Mouse (Mus musculus) lung, embryonic 16.5 days (tissue): ENCODE measurements at regions not wholly inside any gene's neighbourhood (a gene's known extent, or its start where the extent isn't known, plus 50 kb on each side); places are given as distances from the start of the nearest gene placed in this dataset.
"Not testable (repeated sequence)": the region's sequence is repeated elsewhere in the genome, so short reads cannot be mapped to it uniquely, and the experiment has no call there.

Source experiments
- ATAC-seq: fragments of 200-750 bp; cut with Nextera tagmentation; 2 replicates; pipeline ENCODE4 v1.8.0; 2017; ENCODE audit warnings: low read depth, mild to moderate bottlenecking, moderate library complexity
- H3K27ac ChIP-seq: fragments of 300-500 bp; sonication (generic); 2 replicates; pipeline ENCODE4 v1.5.1; 2014; ENCODE audit warnings: mild to moderate bottlenecking, control low read depth, low read length
- H3K27me3 ChIP-seq: fragments of 300-500 bp; sonication (generic); 2 replicates; pipeline ENCODE4 v1.6.1; 2014; ENCODE audit warnings: low read depth, low read length, mixed read lengths; ENCODE audit not compliant: control insufficient read depth, insufficient read depth
- H3K36me3 ChIP-seq: fragments of 300-500 bp; sonication (generic); 2 replicates; pipeline ENCODE4 v1.6.1; 2014; ENCODE audit warnings: low read length; ENCODE audit not compliant: control insufficient read depth, insufficient read depth
- H3K4me1 ChIP-seq: fragments of 300-500 bp; sonication (generic); replicated peaks from 2 replicates; pipeline ENCODE4 v1.6.1; 2014; ENCODE audit warnings: low read length, mixed read lengths; ENCODE audit not compliant: control insufficient read depth, insufficient read depth
- H3K4me2 ChIP-seq: fragments of 300-500 bp; sonication (generic); 2 replicates; pipeline ENCODE4 v1.6.1; 2014; ENCODE audit warnings: low read depth, low read length, control low read depth
- H3K4me3 ChIP-seq: fragments of 300-500 bp; sonication (generic); 2 replicates; pipeline ENCODE4 v1.5.1; 2014; ENCODE audit warnings: mild to moderate bottlenecking, low read length, control low read depth
- H3K9ac ChIP-seq: fragments of 300-500 bp; sonication (generic); 2 replicates; pipeline ENCODE4 v1.6.1; 2014; ENCODE audit warnings: low read length, control low read depth
- H3K9me3 ChIP-seq: fragments of 300-500 bp; sonication (generic); 2 replicates; pipeline ENCODE4 v1.6.1; 2016; ENCODE audit warnings: low read length; ENCODE audit not compliant: control insufficient read depth
- WGBS: fragments of 180-500 bp; shearing (Covaris S2); extraction: QIAGEN DNeasy Blood & Tissue Kit; methylation state at CpG from one replicate; pipeline ENCODE4 v1.1.7; 2014; 5-methylcytosine and 5-hydroxymethylcytosine counted together

GRCm38 (mm10) chr10:6366182-6366581 lies 392.1 kb upstream of the Oprm1 start:
- Histone ChIP-seq H3K9ac (no peak overlapping the region), H3K9me3 (no peaks in the 10 kb centered on the region), H3K4me1 (no peaks in the 10 kb centered on the region), H3K4me2 (no peak overlapping the region), H3K27me3 (no peaks in the 10 kb centered on the region), H3K27ac (no peak overlapping the region), H3K4me3 (no peak overlapping the region), H3K36me3 (no peaks in the 10 kb centered on the region)
- 60% methylated on average over 4 of the region's 4 CpGs for WGBS
- ATAC-seq = no peak

- Histone ChIP-seq H3K9ac (no peak overlapping the region), H3K4me2 (no peak overlapping the region), H3K36me3 (no peaks in the 10 kb centered on the region), H3K4me1 (no peaks in the 10 kb centered on the region), H3K27ac (no peak overlapping the region), H3K27me3 (no peaks in the 10 kb centered on the region), H3K9me3 (no peaks in the 10 kb centered on the region), H3K4me3 (no peak overlapping the region)
- whole genome bisulfite sequencing = 84% methylated on average over 2 of the region's 2 CpGs
- ATAC-seq = no peak
Observed at GRCm38 (mm10) chr10:6371666-6372065, 386.6 kb upstream of the Oprm1 start.

- not testable (repeated sequence) for H3K27ac ChIP-seq, H3K4me3 ChIP-seq, H3K4me2 ChIP-seq, ATAC-seq, H3K27me3 ChIP-seq, H3K9ac ChIP-seq, H3K9me3 ChIP-seq, H3K4me1 ChIP-seq, H3K36me3 ChIP-seq
- 82% methylated on average over 12 of the region's 12 CpGs for WGBS
Observed at GRCm38 (mm10) chr10:6417336-6418105, 340.8 kb upstream of the Oprm1 start.

GRCm38 (mm10) chr10:6418234-6418633 lies 340.1 kb upstream of the Oprm1 start:
- not testable (repeated sequence) for H3K27me3 ChIP-seq, H3K4me1 ChIP-seq, ATAC-seq, H3K4me3 ChIP-seq, H3K36me3 ChIP-seq, H3K27ac ChIP-seq, H3K9me3 ChIP-seq, H3K4me2 ChIP-seq, H3K9ac ChIP-seq

- H3K4me3 ChIP-seq = no peak overlapping the region
- no peak overlapping the region for H3K9ac ChIP-seq
- no peaks in the 10 kb centered on the region for H3K27me3 ChIP-seq
- no peaks in the 10 kb centered on the region for H3K4me1 ChIP-seq
- no peak overlapping the region for H3K27ac ChIP-seq
- H3K9me3 ChIP-seq = no peaks in the 10 kb centered on the region
- WGBS = 82% methylated on average over 3 of the region's 3 CpGs
- ATAC-seq = no peak
- H3K36me3 ChIP-seq = no peaks in the 10 kb centered on the region
- H3K4me2 ChIP-seq = no peak overlapping the region
Observed at GRCm38 (mm10) chr10:6465824-6466223, 292.5 kb upstream of the Oprm1 start.

GRCm38 (mm10) chr10:6480350-6480749 lies 278.0 kb upstream of the Oprm1 start:
- H3K4me2 ChIP-seq = no peak overlapping the region
- no peaks in the 10 kb centered on the region for H3K36me3 ChIP-seq
- no peaks in the 10 kb centered on the region for H3K4me1 ChIP-seq
- H3K27ac ChIP-seq = no peak overlapping the region
- WGBS = 80% methylated on average over 1 of the region's 1 CpGs
- no peak for ATAC-seq
- H3K27me3 ChIP-seq = no peaks in the 10 kb centered on the region
- no peak overlapping the region for H3K9ac ChIP-seq
- no peaks in the 10 kb centered on the region for H3K9me3 ChIP-seq
- H3K4me3 ChIP-seq = no peak overlapping the region

- H3K36me3 ChIP-seq = no peaks in the 10 kb centered on the region
- no peak overlapping the region for H3K4me3 ChIP-seq
- 67% methylated on average over 1 of the region's 1 CpGs for WGBS
- H3K27me3 ChIP-seq = no peaks in the 10 kb centered on the region
- H3K9me3 ChIP-seq = no peaks in the 10 kb centered on the region
- no peaks in the 10 kb centered on the region for H3K4me1 ChIP-seq
- H3K4me2 ChIP-seq = no peak overlapping the region
- H3K27ac ChIP-seq = no peak overlapping the region
- no peak overlapping the region for H3K9ac ChIP-seq
- no peak for ATAC-seq
Observed at GRCm38 (mm10) chr10:6488605-6489004, 269.7 kb upstream of the Oprm1 start.

GRCm38 (mm10) chr10:6492694-6493093 lies 265.6 kb upstream of the Oprm1 start:
- H3K27me3 ChIP-seq = no peaks in the 10 kb centered on the region
- no peak overlapping the region for H3K9ac ChIP-seq
- no peak overlapping the region for H3K4me3 ChIP-seq
- H3K9me3 ChIP-seq = no peaks in the 10 kb centered on the region
- no peaks in the 10 kb centered on the region for H3K4me1 ChIP-seq
- WGBS = 78% methylated on average over 4 of the region's 4 CpGs
- no peak for ATAC-seq
- H3K27ac ChIP-seq = no peak overlapping the region
- no peak overlapping the region for H3K4me2 ChIP-seq
- H3K36me3 ChIP-seq = no peaks in the 10 kb centered on the region

- Histone ChIP-seq H3K27me3 (no peaks in the 10 kb centered on the region), H3K4me3 (no peak overlapping the region), H3K27ac (no peak overlapping the region), H3K4me1 (no peaks in the 10 kb centered on the region), H3K36me3 (no peaks in the 10 kb centered on the region), H3K9ac (no peak overlapping the region), H3K4me2 (no peak overlapping the region), H3K9me3 (no peaks in the 10 kb centered on the region)
- ATAC-seq = no peak
- WGBS = 87% methylated on average over 3 of the region's 3 CpGs
Observed at GRCm38 (mm10) chr10:6495081-6495480, 263.2 kb upstream of the Oprm1 start.

- Histone ChIP-seq H3K9ac (no peak overlapping the region), H3K36me3 (no peaks in the 10 kb centered on the region), H3K4me2 (no peak overlapping the region), H3K27ac (no peak overlapping the region), H3K27me3 (no peaks in the 10 kb centered on the region), H3K9me3 (no peaks in the 10 kb centered on the region), H3K4me1 (no peaks in the 10 kb centered on the region), H3K4me3 (no peak overlapping the region)
- no peak for ATAC-seq
- 84% methylated on average over 4 of the region's 4 CpGs for WGBS
Observed at GRCm38 (mm10) chr10:6514269-6514668, 244.0 kb upstream of the Oprm1 start.
